23 mouse cellular contexts compared by ENCODE assay signal in genomic region chr8:124575811-124576210, GRCm38 (mm10). TPM values are rescaled to one million over a fixed set of nuclear protein-coding genes. Genes with fewer than 3 reads are reported as not detected.
"Had no signal": no experiment of that assay in that cellular context is flagged by ENCODE, and none has a peak within 500 bp of the region (broad histone marks: within the 10 kb centered on the region; RNA-seq: fewer than 3 reads in every experiment).

Capn9 (plus strand) TSS chr8:124576111.

- H3K27ac ChIP-seq: kidney, postnatal 0 days; limb, embryonic 15.5 days; liver, embryonic 14.5 days; midbrain, embryonic 10.5 days; midbrain, embryonic 13.5 days; neural tube, embryonic 13.5 days had no signal

- H3K4me1 ChIP-seq: midbrain, embryonic 13.5 days had no signal

- H3K4me2 ChIP-seq: limb, embryonic 15.5 days; liver, embryonic 11.5 days; midbrain, embryonic 13.5 days; neural tube, embryonic 13.5 days had no signal

- H3K27me3 ChIP-seq: limb, embryonic 15.5 days; midbrain, embryonic 13.5 days; neural tube, embryonic 13.5 days had no signal

- H3K9me3 ChIP-seq: limb, embryonic 15.5 days; megakaryocyte, embryonic 14.5 days; midbrain, embryonic 10.5 days; midbrain, embryonic 13.5 days; neural tube, embryonic 13.5 days had no signal

- DNase-seq: kidney, adult 2 months; kidney, postnatal 25 days; liver, postnatal 0 days; lung, postnatal 36 days; retina, postnatal 1 day; right cerebral cortex, postnatal 25 days; thymus, adult 2 months; thymus, postnatal 14 days; thymus, postnatal 4 days had no signal

- H3K4me3 ChIP-seq: limb, embryonic 15.5 days; megakaryocyte, embryonic 14.5 days; midbrain, embryonic 10.5 days; midbrain, embryonic 13.5 days; myocyte; neural tube, embryonic 13.5 days had no signal

- ATAC-seq: liver, postnatal 0 days; midbrain, embryonic 13.5 days; midbrain, embryonic 16.5 days had no signal

- H3K9ac ChIP-seq: limb, embryonic 15.5 days; liver, embryonic 14.5 days; liver, postnatal 0 days; midbrain, embryonic 13.5 days; neural tube, embryonic 13.5 days had no signal

- H3K36me3 ChIP-seq: limb, embryonic 15.5 days; midbrain, embryonic 10.5 days; midbrain, embryonic 13.5 days; neural tube, embryonic 13.5 days had no signal

RNA-seq across cellular contexts. Expression of gene Capn9, which starts in this region (rescaled TPM):
- total RNA-seq: left cerebral cortex, postnatal 14 days; monocyte, adult 5-6 weeks; neutrophil, adult 5-6 weeks had no signal
- polyA plus RNA-seq: kidney, adult 2 months; limb, embryonic 11.5 days; liver, embryonic 11.5 days; liver, embryonic 14.5 days; liver, postnatal 0 days; midbrain, embryonic 10.5 days had no signal
